Mouse (Mus musculus): Measurements from ENCODE around the gene Pitx2. TPM values are rescaled to one million over a fixed set of nuclear protein-coding genes. Genes with fewer than 3 reads are reported as not detected.

The Pitx2 gene
- polyA plus RNA-seq, 1 experiment = 0.26 TPM

GRCm38 (mm10) chr3:129238664-129239258 lies 39.1 kb downstream of the Pitx2 start:
- H3K4me1 ChIP-seq (replicated peaks; ENCODE audit: control insufficient read depth, insufficient read depth, low read length) = no peaks in the 10 kb centered on the region
- H3K27ac ChIP-seq (ENCODE audit: control insufficient read depth, insufficient read depth, low read length) = no peak overlapping the region
- no peak overlapping the region for H3K4me3 ChIP-seq (ENCODE audit: control insufficient read depth, insufficient read depth, low read length)
- no peak for DNase-seq
- WGBS = 75% methylated on average over 13 of the region's 13 CpGs
- no peaks in the 10 kb centered on the region for H3K36me3 ChIP-seq (ENCODE audit: control insufficient read depth, insufficient read depth, low read length)
- no peak for TF ChIP-seq CTCF (IDR thresholded peaks at IDR 0.05; ENCODE audit: borderline replicate concordance, control insufficient read depth, extremely low read depth, insufficient read depth, low read length, poor library complexity)
- TF ChIP-seq POLR2A (IDR thresholded peaks at IDR 0.05; ENCODE audit: control insufficient read depth, extremely low read depth, insufficient read depth, low read length, poor library complexity) = no peak
- no peaks in the 10 kb centered on the region for H3K27me3 ChIP-seq (ENCODE audit: control insufficient read depth, insufficient read depth, low read length)

DNA sequence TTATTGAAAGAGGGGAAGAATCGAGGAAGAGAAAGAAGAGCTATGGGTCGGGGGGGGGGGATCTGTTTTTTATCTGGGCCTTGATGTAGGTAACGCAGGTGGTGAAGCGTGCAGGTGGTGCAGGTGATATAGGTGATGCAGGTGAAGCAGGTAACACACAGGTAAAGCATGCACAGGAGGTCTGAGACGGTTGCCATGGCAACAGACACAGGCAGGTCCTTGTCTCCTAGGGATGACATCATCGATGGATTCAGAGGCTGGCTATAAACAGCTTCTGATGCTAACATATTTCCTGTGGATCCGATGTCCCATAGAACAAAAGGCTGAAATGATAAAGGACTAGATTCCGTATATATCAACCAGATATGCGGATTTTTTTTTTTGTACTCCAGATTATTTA lies 51.3 kb downstream of the Pitx2 start:
- WGBS = 88% methylated on average over 9 of the region's 9 CpGs
- TF ChIP-seq POLR2A (IDR thresholded peaks at IDR 0.05; ENCODE audit: control insufficient read depth, extremely low read depth, insufficient read depth, low read length, poor library complexity) (no peak), CTCF (IDR thresholded peaks at IDR 0.05; ENCODE audit: borderline replicate concordance, control insufficient read depth, extremely low read depth, insufficient read depth, low read length, poor library complexity) (no peak)
- DNase-seq = no peak

GRCm38 (mm10) chr3:129254246-129254645 lies 54.6 kb downstream of the Pitx2 start:
- Histone ChIP-seq H3K36me3 (ENCODE audit: control insufficient read depth, insufficient read depth, low read length) (no peaks in the 10 kb centered on the region), H3K27ac (ENCODE audit: control insufficient read depth, insufficient read depth, low read length) (no peak overlapping the region), H3K4me3 (ENCODE audit: control insufficient read depth, insufficient read depth, low read length) (no peak overlapping the region), H3K4me1 (replicated peaks; ENCODE audit: control insufficient read depth, insufficient read depth, low read length) (no peaks in the 10 kb centered on the region), H3K27me3 (ENCODE audit: control insufficient read depth, insufficient read depth, low read length) (no peaks in the 10 kb centered on the region)
- 71% methylated on average over 10 of the region's 10 CpGs for WGBS
- TF ChIP-seq CTCF (IDR thresholded peaks at IDR 0.05; ENCODE audit: borderline replicate concordance, control insufficient read depth, extremely low read depth, insufficient read depth, low read length, poor library complexity) (no peak), POLR2A (IDR thresholded peaks at IDR 0.05; ENCODE audit: control insufficient read depth, extremely low read depth, insufficient read depth, low read length, poor library complexity) (no peak)
- no peak for DNase-seq

More for the DNA sequence above, 51.3 kb downstream of the Pitx2 start:
- H3K27me3 ChIP-seq (ENCODE audit: control insufficient read depth, insufficient read depth, low read length) = no peaks in the 10 kb centered on the region
- H3K27ac ChIP-seq (ENCODE audit: control insufficient read depth, insufficient read depth, low read length) = no peak overlapping the region
- H3K4me3 ChIP-seq (ENCODE audit: control insufficient read depth, insufficient read depth, low read length) = no peak overlapping the region
- H3K4me1 ChIP-seq (replicated peaks; ENCODE audit: control insufficient read depth, insufficient read depth, low read length) = no peaks in the 10 kb centered on the region
- H3K36me3 ChIP-seq (ENCODE audit: control insufficient read depth, insufficient read depth, low read length) = no peaks in the 10 kb centered on the region

DNA sequence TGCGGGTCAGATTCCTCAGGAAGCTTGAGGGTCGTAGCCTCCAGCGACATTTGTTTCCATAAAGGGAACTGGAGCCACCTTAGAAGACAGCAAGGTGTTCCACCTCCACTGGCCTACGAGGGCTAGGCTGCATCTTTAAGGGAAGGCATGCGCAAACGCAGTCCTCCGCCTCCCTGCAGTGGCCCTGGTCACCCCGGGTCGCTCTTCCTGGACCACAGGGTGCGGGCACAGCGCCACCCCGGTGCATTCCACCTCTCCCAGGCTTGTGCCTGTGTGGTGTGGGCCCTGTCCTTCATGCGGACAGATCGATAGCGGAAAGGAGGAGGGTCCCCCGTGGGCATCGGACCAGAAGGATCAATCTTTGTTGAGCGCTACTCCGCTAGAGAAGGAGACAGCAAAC lies 56.6 kb downstream of the Pitx2 start:
- Histone ChIP-seq H3K27me3 (ENCODE audit: control insufficient read depth, insufficient read depth, low read length) (no peaks in the 10 kb centered on the region), H3K4me3 (ENCODE audit: control insufficient read depth, insufficient read depth, low read length) (no peak overlapping the region), H3K27ac (ENCODE audit: control insufficient read depth, insufficient read depth, low read length) (no peak overlapping the region), H3K4me1 (replicated peaks; ENCODE audit: control insufficient read depth, insufficient read depth, low read length) (no peaks in the 10 kb centered on the region), H3K36me3 (ENCODE audit: control insufficient read depth, insufficient read depth, low read length) (no peaks in the 10 kb centered on the region)
- no peak for DNase-seq
- WGBS = 57% methylated on average over 19 of the region's 19 CpGs
- TF ChIP-seq POLR2A (IDR thresholded peaks at IDR 0.05; ENCODE audit: control insufficient read depth, extremely low read depth, insufficient read depth, low read length, poor library complexity) (no peak), CTCF (IDR thresholded peaks at IDR 0.05; ENCODE audit: borderline replicate concordance, control insufficient read depth, extremely low read depth, insufficient read depth, low read length, poor library complexity) (no peak)

- 66% methylated on average over 8 of the region's 8 CpGs for WGBS
- Histone ChIP-seq H3K4me3 (ENCODE audit: control insufficient read depth, insufficient read depth, low read length) (no peak overlapping the region), H3K27ac (ENCODE audit: control insufficient read depth, insufficient read depth, low read length) (no peak overlapping the region), H3K27me3 (ENCODE audit: control insufficient read depth, insufficient read depth, low read length) (no peaks in the 10 kb centered on the region), H3K36me3 (ENCODE audit: control insufficient read depth, insufficient read depth, low read length) (no peaks in the 10 kb centered on the region), H3K4me1 (replicated peaks; ENCODE audit: control insufficient read depth, insufficient read depth, low read length) (no peaks in the 10 kb centered on the region)
- DNase-seq = no peak
- no peak for TF ChIP-seq CTCF (IDR thresholded peaks at IDR 0.05; ENCODE audit: borderline replicate concordance, control insufficient read depth, extremely low read depth, insufficient read depth, low read length, poor library complexity)
- TF ChIP-seq POLR2A (IDR thresholded peaks at IDR 0.05; ENCODE audit: control insufficient read depth, extremely low read depth, insufficient read depth, low read length, poor library complexity) = no peak
Observed at GRCm38 (mm10) chr3:129256766-129257165, 57.1 kb downstream of the Pitx2 start.

DNA sequence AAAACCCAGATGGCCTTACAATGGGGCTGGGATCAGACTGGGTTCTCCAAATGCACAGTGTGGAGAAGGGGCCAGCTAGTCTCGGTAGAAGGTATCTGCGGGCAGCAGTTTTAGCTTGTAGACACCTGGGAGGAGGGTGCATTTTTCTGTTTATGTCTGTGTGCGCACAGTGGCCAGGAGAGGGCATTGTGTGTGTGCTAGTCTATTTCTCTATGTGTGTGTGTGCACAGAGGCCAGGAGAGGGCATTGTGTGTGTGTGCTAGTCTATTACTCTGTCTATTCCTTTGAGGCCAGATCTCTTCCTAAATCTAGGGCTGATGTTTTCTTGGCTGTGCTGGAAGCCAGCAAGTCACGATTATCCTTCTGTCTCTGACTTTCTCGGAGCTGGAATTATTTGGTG lies 58.8 kb downstream of the Pitx2 start:
- Histone ChIP-seq H3K36me3 (ENCODE audit: control insufficient read depth, insufficient read depth, low read length) (no peaks in the 10 kb centered on the region), H3K4me3 (ENCODE audit: control insufficient read depth, insufficient read depth, low read length) (no peak overlapping the region), H3K4me1 (replicated peaks; ENCODE audit: control insufficient read depth, insufficient read depth, low read length) (no peaks in the 10 kb centered on the region), H3K27ac (ENCODE audit: control insufficient read depth, insufficient read depth, low read length) (no peak overlapping the region), H3K27me3 (ENCODE audit: control insufficient read depth, insufficient read depth, low read length) (no peaks in the 10 kb centered on the region)
- DNase-seq = no peak
- TF ChIP-seq CTCF (IDR thresholded peaks at IDR 0.05; ENCODE audit: borderline replicate concordance, control insufficient read depth, extremely low read depth, insufficient read depth, low read length, poor library complexity) (no peak), POLR2A (IDR thresholded peaks at IDR 0.05; ENCODE audit: control insufficient read depth, extremely low read depth, insufficient read depth, low read length, poor library complexity) (no peak)
- 76% methylated on average over 5 of the region's 5 CpGs for WGBS

Other genes starting within 250 kb of the Pitx2 start
- 5.6 and 6.5 TPM in 2 replicates for gene Enpep, start 132.8 kb downstream of the Pitx2 start, polyA plus RNA-seq (2012; rRNA removed)